Mouse (Mus musculus) heart, adult 9 months (tissue): Measurements from ENCODE around the gene Fah.
A peak's percentile ranks its signal among the peaks of the same experiment; 100 is the strongest.

Experiments used
- DNase-seq, 2 experiments: peaks; one replicate each; pipeline ENCODE4 v3.0.0; 2022; ENCODE audit warnings: low spot score in 2 of 2

Fah gene

GRCm38 (mm10) chr7:84594917-84595303, 11.6 kb downstream of the Fah start:
- DNase-seq = no peak

DNA sequence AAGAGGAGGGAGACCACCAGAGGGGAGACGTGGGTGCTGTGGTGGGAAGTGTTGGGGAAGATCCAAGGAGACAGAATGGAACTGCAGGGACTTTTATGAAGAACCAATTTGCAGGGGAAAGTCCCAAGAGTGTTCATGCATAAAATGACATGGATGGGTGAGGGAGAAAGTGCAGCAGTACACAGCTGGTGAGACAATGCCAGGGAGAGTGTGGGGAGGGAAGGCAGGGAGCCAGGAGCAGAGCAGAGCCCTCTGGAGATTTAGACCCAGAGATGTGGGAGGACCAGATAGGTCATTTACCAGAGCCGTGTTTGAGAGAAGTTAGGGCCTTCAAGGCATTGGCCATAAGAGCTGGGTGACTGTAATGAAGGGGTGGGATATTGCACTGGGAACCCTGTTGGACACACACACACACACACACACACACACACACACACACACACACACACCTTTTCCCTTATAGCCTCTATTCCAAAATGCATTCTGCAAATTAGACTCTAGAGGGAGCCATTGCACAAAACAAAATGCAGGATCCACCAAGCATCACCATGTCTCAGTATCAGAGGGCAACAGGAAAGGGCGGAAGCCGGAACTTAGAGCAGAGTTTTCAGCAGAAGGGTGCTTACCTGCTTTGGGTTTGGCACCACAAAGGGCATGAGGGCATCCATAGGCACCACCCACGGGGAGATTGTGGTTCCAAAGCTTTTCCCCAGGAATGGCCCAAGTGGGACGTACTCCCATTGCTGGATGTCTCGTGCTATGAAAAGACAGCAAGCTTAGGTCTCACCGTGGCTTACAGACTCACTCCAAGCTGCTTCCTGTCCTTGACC, 12.2 kb downstream of the Fah start:
- peak; percentile 15 to 26 for DNase-seq

DNA sequence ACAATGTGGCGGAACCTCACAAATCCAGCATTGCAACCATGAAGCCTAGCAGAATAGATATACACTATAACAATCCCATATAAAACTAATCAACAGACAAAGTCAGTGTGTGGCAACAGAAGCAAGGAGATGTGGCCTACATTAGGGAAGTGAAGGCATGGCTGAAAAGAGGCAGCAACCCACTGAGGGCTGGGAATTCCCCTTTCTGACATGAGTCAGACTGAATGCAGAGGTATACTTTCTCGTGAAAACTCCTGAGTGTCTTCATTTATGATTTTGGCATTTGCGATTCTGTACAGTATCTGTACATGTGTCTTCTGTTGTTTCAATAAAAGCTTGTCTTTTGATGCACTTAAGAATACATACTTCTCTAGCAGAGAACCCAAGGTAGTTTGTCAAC, 15.2 kb downstream of the Fah start:
- no peak for DNase-seq

DNA sequence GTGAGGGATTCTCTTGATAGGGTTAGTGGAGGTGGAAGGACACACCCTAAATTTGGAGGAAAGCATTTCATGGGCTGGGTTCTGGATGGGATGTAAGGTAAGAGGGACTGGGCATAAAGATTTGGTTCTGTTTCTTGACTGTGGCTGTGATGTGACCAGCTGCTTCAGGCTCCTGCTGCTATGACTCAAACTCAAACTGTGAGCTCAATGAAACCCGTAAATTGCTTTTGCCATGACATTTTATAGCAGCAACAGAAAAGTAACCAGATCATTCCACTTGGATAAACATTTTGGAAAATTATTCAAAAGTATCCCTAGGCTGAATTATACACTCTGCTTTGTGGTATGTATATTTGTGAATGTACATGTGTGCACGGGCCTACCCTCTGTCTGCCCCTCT, 15.9 kb downstream of the Fah start:
- no peak for DNase-seq

DNA sequence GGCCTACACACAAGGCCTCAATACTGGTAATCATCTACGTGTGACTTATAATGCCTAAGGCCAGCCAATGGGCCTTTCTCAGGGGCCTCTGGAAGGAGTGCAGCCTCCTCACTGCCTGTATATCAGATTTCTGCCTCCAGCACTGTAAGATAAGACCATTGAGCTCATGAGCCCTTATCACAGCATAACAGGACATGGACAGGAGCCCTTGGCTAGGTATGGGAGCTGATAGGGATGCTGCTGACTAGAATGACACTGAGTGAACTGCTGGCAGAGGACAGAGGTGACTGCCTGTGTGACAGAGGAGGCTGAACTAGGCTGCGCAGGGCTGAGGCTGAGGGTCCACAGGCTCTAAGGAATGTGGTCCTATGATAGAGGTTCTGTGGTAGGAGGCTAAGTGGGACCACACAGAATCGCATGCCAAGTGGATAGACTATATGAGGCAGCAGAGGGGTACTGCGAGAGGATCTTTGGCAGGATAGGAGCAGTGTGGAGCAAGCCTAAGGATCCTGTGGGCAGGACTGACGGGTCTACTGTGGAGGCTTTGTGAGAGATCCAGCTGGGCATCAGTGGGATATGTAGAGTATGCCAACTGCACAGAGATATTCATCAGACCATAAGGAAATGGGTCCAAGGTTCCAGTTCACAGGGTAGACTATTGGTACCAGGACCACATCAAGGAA, 19.3 kb downstream of the Fah start:
- no peak for DNase-seq

- DNase-seq = no peak
These were observed 20.0 kb downstream of the Fah start for GRCm38 (mm10) chr7:84586360-84587100.

DNA sequence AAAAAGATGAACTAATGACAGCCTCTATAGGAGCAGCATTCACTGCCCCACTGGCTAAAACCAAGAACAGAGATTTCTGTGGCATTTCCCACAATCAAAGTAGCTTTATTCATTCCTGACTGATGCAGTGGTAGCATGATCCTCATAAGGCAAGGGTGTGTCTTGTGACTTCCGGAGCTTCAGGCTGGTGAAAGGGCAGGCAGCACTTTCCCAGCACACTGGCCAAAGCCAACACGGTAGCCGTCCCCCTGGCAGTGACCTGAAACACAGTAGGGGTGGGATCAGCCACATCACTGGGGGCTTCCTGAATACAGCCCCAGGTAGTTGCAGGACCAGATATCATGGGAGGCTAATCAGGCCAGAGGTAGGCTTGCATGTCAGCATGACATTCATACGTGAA, 21.4 kb downstream of the Fah start:
- DNase-seq = no peak

GRCm38 (mm10) chr7:84579769-84580168, 26.8 kb downstream of the Fah start:
- no peak for DNase-seq

GRCm38 (mm10) chr7:84578841-84579240, 27.7 kb downstream of the Fah start:
- no peak for DNase-seq

- DNase-seq = no peak
These were observed 29.5 kb downstream of the Fah start for GRCm38 (mm10) chr7:84577034-84577433.

- DNase-seq = peak; percentile 41 to 47
These were observed 40.3 kb downstream of the Fah start for GRCm38 (mm10) chr7:84566200-84566599.

GRCm38 (mm10) chr7:84564236-84564635, 42.3 kb downstream of the Fah start:
- DNase-seq = no peak

- no peak for DNase-seq
These were observed 46.0 kb downstream of the Fah start for GRCm38 (mm10) chr7:84560500-84560899.

- DNase-seq = no peak
These were observed 49.2 kb downstream of the Fah start for GRCm38 (mm10) chr7:84557332-84557731.

- DNase-seq = no peak
These were observed 51.2 kb downstream of the Fah start for GRCm38 (mm10) chr7:84555294-84555693.

GRCm38 (mm10) chr7:84551472-84551871, 55.0 kb downstream of the Fah start:
- DNase-seq = peak in 1 of 2 experiments; percentile 8

DNA sequence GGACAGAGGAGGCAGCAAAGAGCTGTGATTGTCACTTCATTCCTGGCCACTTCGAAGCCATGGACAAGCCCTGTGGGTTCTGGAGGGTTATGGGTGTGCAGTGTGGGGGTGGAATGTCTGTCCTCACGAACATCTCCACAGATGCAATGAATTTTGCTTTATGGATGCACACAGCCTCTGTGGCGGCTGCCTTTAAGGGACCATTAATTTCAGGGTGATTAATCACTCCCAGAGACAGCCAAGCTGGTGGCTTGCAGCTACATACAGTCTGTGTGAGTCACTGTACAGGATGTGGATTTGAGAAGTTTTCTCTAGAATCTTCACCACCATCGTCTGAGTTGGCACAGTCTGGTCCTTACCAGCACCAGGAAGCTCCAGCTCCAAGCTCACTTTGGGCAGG, 59.9 kb downstream of the Fah start:
- DNase-seq = no peak

- DNase-seq = no peak
These were observed 61.6 kb downstream of the Fah start for GRCm38 (mm10) chr7:84544946-84545345.
